Mouse (Mus musculus) megakaryocyte, embryonic 14.5 days (primary cell): Measurements from ENCODE around the gene Olfr643. TPM values are rescaled to one million over a fixed set of nuclear protein-coding genes. Genes with fewer than 3 reads are reported as not detected.
A peak's percentile ranks its signal among the peaks of the same experiment; 100 is the strongest.

ENCODE experiments used
- H3K27me3 ChIP-seq: replicated peaks from 2 replicates; pipeline ENCODE3; 2012; ENCODE audit warnings: inconsistent platforms
- H3K36me3 ChIP-seq: replicated peaks from 2 replicates; pipeline ENCODE3; 2012; ENCODE audit warnings: low read length, inconsistent platforms, mixed read lengths
- H3K4me1 ChIP-seq: 2 replicates; pipeline ENCODE4 v1.6.1; 2012; ENCODE audit warnings: inconsistent platforms
- H3K4me3 ChIP-seq: replicated peaks from 2 replicates; pipeline ENCODE3; 2012; ENCODE audit warnings: moderate library complexity, mild to moderate bottlenecking, inconsistent platforms
- H3K9me3 ChIP-seq: 2 replicates; pipeline ENCODE4 v1.6.1; 2012; ENCODE audit warnings: inconsistent platforms
- FLI1 ChIP-seq: IDR thresholded peaks from 2 replicates; pipeline ENCODE4 v1.6.1; 2012; ENCODE audit warnings: low read length, inconsistent platforms, mixed read lengths
- GATA1 ChIP-seq: IDR thresholded peaks from 3 replicates; pipeline ENCODE4 v1.6.1; 2012; ENCODE audit warnings: mixed read lengths, low read length, inconsistent platforms, borderline replicate concordance
- polyA plus RNA-seq: library from polyadenylated mRNA; stranded (reverse); fragments of >175 nt; gene quantifications from 2 replicates; pipeline ENCODE4 v1.2.3, GENCODE M21; 2012; ENCODE audit warnings: low replicate concordance; ENCODE audit not compliant: insufficient read depth

Gene Olfr643
- polyA plus RNA-seq = not detected in 2 replicates

DNA sequence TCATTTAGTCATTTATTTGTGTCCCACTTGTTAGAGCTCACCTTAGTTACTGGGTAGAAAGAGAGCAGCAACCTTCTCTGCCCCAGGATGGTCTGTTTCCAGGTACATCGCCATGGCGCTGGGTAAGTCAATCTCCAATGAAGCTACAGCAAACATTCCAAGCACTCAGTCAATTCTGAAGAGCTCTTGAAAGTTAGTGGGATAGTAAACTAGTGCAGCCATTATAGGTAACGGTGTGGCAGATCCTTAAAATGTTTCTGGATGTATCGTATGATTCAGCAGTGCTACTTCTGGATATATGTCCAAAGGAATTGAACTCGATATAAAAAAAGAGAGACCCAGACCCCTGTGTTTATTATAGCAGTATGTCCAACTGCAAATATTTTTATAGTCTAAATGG is at the start of gene Olfr643:
TSS of gene Olfr643 (minus strand) at position 101 of the 400 bp plus-strand sequence.
- Histone ChIP-seq H3K4me1 (no peaks in the 10 kb centered on the region; the same call in 1 of the 2 replicates), H3K4me3 (no peak within 1 kb of the TSS), H3K36me3 (no peaks in the 10 kb centered on the region), H3K9me3 (no peaks in the 10 kb centered on the region), H3K27me3 (peaks cover 3% of the 10 kb centered on the region)
- no peak for TF ChIP-seq GATA1
- TF ChIP-seq FLI1 = no peak

GRCm38 (mm10) chr7:104183292-104183691 is 46.1 kb upstream of the Olfr643 start, which contains the start of gene Olfr648:
Gene Olfr648 (minus strand): TSS chr7:104183392.
- no peaks in the 10 kb centered on the region for H3K9me3 ChIP-seq
- no peaks in the 10 kb centered on the region for H3K36me3 ChIP-seq
- H3K4me3 ChIP-seq = no peak within 1 kb of the TSS
- no peaks in the 10 kb centered on the region for H3K4me1 ChIP-seq
- H3K27me3 ChIP-seq = no peaks in the 10 kb centered on the region
- TF ChIP-seq FLI1 = no peak
- TF ChIP-seq GATA1 = no peak

- Histone ChIP-seq H3K4me3 (no peak overlapping the region), H3K9me3 (no peaks in the 10 kb centered on the region), H3K36me3 (no peaks in the 10 kb centered on the region), H3K4me1 (no peaks in the 10 kb centered on the region), H3K27me3 (no peaks in the 10 kb centered on the region)
- TF ChIP-seq GATA1 (no peak), FLI1 (no peak)
Observed at GRCm38 (mm10) chr7:104179074-104179473, 41.9 kb upstream of the Olfr643 start.

DNA sequence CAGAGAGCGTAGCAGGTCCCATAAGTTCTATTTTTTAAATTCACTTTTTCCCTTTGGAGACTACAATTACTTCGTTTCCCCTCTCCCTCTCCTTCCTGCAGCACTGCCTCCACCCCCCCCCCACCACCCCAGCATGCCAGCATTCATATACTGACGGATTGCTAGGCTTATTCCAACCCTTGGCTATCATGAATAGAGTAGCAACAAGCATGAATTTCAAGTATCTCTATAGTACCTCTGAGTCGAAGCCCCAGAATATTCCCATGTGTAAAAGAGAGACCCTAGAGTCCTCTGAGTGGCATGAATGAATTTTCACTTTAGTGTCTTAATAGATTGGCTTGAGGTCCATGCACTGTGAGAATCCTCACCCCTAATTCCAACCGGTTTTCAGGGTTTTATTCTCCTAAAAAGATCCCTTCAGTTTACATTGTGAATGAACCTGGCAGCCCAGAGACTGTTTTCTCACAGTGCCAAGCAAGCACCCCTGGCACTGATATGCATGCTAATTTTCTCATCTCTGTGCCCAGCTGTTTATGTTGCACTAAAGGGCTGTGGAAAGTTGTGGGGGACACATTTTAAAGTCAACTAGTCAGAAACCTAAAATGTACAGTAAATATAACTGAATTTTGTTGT is 41.3 kb upstream of the Olfr643 start:
- no peaks in the 10 kb centered on the region for H3K27me3 ChIP-seq
- no peaks in the 10 kb centered on the region for H3K36me3 ChIP-seq
- H3K9me3 ChIP-seq = no peaks in the 10 kb centered on the region
- TF ChIP-seq GATA1 (no peak), FLI1 (no peak)
- H3K4me1 ChIP-seq = no peaks in the 10 kb centered on the region
- H3K4me3 ChIP-seq = no peak overlapping the region

DNA sequence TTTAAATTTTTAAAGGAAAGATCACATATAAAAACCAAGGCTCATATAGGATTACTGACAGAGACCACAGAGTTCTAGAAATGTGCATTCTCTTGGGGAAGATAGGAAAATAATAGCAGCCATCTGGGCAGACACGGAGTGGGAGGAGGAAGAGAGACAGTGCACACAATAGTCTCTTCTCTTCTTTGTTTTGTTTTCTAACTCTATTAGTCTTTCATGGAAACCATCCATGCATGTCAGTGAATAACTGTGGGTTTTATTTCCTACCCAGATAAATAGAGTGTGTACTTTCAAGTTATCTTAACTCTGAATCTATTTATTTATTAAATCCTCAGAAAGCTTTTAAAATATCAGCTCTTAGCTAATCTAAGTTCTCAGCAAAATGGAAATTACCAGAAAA is 37.9 kb upstream of the Olfr643 start:
- TF ChIP-seq FLI1 = no peak
- no peak for TF ChIP-seq GATA1
- Histone ChIP-seq H3K27me3 (no peaks in the 10 kb centered on the region), H3K36me3 (no peaks in the 10 kb centered on the region), H3K4me1 (peaks cover 13% of the 10 kb centered on the region), H3K9me3 (no peaks in the 10 kb centered on the region), H3K4me3 (no peak overlapping the region)

- no peaks in the 10 kb centered on the region for H3K36me3 ChIP-seq
- H3K27me3 ChIP-seq = no peaks in the 10 kb centered on the region
- H3K4me3 ChIP-seq = no peak overlapping the region
- peaks cover 40% of the 10 kb centered on the region for H3K4me1 ChIP-seq
- TF ChIP-seq GATA1 (no peak), FLI1 (no peak)
- no peaks in the 10 kb centered on the region for H3K9me3 ChIP-seq
Observed at GRCm38 (mm10) chr7:104169634-104170204, 32.5 kb upstream of the Olfr643 start.

DNA sequence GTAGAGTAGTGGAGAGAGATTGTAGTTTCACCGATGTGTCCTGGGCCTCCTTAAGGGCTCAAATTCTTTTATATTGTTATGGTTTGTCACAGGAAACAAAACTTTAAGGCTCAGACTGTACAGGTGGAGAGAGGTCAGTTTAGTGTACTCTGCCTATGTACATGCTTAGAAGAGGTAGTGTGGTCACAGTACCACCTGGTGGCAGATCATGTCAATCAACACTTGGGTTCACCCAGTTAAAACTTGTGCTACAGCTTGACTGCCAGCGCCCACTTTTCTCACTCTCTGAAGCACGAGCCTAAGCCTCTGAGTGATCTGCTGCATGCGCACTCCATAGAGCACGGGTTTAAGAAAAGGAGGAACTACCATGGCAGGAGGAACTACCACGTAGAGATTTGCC is 29.9 kb upstream of the Olfr643 start:
- Histone ChIP-seq H3K36me3 (no peaks in the 10 kb centered on the region), H3K27me3 (no peaks in the 10 kb centered on the region), H3K9me3 (no peaks in the 10 kb centered on the region), H3K4me3 (no peak overlapping the region), H3K4me1 (peaks cover 44% of the 10 kb centered on the region)
- no peak for TF ChIP-seq FLI1
- TF ChIP-seq GATA1 = no peak

GRCm38 (mm10) chr7:104150456-104150855 is 13.3 kb upstream of the Olfr643 start, which contains the start of gene Ubqlnl:
Gene Ubqlnl (minus strand): TSS chr7:104150556.
- H3K4me3 ChIP-seq = no peak within 1 kb of the TSS
- TF ChIP-seq GATA1 (no peak), FLI1 (no peak)
- H3K4me1 ChIP-seq = peaks cover 14% of the 10 kb centered on the region
- H3K9me3 ChIP-seq = no peaks in the 10 kb centered on the region
- no peaks in the 10 kb centered on the region for H3K36me3 ChIP-seq
- no peaks in the 10 kb centered on the region for H3K27me3 ChIP-seq

- Histone ChIP-seq H3K4me1 (peaks cover 9% of the 10 kb centered on the region; the same call in 1 of the 2 replicates), H3K27me3 (peaks cover 3% of the 10 kb centered on the region), H3K9me3 (no peaks in the 10 kb centered on the region), H3K4me3 (no peak within 1 kb of the TSS), H3K36me3 (no peaks in the 10 kb centered on the region)
- TF ChIP-seq GATA1 (no peak), FLI1 (no peak)
Observed at GRCm38 (mm10) chr7:104143179-104143578, 6.0 kb upstream of the Olfr643 start, which contains the start of gene Ubqln3. Gene Ubqln3 (minus strand): TSS chr7:104143279.

DNA sequence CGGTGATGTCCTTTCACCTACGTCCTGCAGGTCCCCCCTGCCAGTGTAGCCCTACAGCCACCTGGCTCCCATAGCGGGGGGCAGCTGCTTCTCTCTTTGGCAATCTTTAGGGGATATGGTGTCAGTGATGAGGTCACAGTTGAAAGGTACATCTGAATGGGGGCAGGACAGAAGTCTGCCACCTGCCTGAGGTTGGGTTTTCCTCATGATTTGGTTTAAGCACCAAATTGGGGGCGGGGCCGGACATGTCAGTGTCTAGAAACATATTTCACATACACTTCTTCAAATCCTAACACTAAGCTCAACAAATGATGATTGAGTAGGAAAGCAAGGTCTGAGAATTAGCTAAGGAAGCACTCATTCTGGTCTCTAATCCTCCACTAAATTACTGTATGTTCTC is 7.5 kb downstream of the Olfr643 start, which contains the start of gene Ubqln5:
TSS of gene Ubqln5 (minus strand) at position 101 of the 400 bp plus-strand sequence.
- H3K9me3 ChIP-seq = no peaks in the 10 kb centered on the region
- no peaks in the 10 kb centered on the region for H3K27me3 ChIP-seq
- no peak for TF ChIP-seq FLI1
- TF ChIP-seq GATA1 = no peak
- H3K4me1 ChIP-seq = no peaks in the 10 kb centered on the region; the same call in 1 of the 2 replicates
- H3K4me3 ChIP-seq = peak within 1 kb of the TSS; percentile 19
- H3K36me3 ChIP-seq = no peaks in the 10 kb centered on the region

DNA sequence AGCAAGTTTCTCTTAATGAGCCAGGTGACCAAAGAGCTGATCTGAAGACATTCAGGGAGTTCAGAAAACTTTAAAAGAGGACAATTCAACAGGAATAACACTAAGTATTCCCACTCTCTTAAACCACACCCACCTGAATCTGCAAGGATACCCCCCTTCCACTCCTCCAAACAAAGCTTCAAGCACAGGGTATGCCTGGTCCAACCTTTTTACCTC is 32.5 kb downstream of the Olfr643 start, which contains the start of gene Olfr646:
TSS of gene Olfr646 (plus strand) at position 117 of the 216 bp plus-strand sequence.
- peaks cover 34% of the 10 kb centered on the region for H3K4me1 ChIP-seq
- TF ChIP-seq GATA1 = no peak
- no peak for TF ChIP-seq FLI1

More for the DNA sequence above, 32.5 kb downstream of the Olfr643 start, which contains the start of gene Olfr646:
- Histone ChIP-seq H3K9me3 (no peaks in the 10 kb centered on the region), H3K4me3 (peak within 1 kb of the TSS; percentile 69), H3K27me3 (no peaks in the 10 kb centered on the region), H3K36me3 (no peaks in the 10 kb centered on the region)
